Mouse (Mus musculus) urinary bladder, postnatal 14 days (tissue): ENCODE measurements around the gene Ppm1f.
"Not testable (repeated sequence)": the region's sequence is repeated elsewhere in the genome, so short reads cannot be mapped to it uniquely, and the experiment has no call there.

Source experiments
- DNase-seq: peaks from one replicate; pipeline ENCODE4 v3.0.0; 2021; ENCODE audit warnings: low spot score

The Ppm1f gene

DNA sequence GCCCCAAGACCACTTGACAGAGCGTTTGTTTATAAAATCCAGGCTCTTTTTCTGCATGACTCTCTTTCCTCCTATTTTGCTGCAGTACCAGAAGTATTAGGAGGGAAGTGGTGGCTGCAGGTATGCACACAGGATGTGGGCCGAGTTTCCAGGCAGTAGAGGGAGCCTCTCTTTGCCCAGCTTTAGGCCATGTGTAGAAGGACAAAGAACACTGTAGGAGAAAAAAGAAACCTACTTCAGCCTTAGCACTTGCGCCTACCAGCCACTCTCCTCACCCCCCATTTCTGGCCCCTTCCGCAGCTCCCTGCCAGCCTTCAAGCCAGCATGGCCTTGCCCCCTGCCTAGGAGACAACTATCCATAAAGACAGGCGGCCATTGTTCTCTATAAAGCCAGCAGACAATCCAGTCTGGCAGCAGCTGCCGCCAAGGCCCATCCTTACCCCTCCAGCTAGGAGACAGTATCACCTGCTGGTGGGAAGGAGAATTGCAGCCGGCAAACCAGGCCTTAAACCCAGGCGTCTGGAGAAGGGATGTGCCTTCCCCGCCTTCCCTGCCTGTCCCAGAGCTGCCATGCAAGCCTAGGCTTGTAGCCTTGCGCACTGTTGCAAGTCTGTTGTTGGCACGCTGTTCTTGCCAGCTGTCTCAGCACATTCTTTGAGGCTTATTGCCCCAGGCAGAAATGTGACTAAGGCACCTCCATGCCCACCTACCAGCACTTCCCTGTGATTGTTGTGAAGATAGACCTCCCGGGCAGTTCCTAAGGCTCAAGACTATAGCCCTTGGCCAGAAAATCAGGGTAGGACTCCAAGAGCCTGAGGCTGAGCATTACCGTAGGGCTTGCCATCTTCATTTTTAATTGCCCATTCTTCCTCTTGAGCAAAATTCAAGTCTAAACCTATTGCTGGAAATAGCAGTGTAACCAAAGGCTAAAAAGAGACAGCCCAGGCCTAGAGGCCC is 15.7 kb downstream of the Ppm1f start:
- peak; percentile 89 for DNase-seq

DNA sequence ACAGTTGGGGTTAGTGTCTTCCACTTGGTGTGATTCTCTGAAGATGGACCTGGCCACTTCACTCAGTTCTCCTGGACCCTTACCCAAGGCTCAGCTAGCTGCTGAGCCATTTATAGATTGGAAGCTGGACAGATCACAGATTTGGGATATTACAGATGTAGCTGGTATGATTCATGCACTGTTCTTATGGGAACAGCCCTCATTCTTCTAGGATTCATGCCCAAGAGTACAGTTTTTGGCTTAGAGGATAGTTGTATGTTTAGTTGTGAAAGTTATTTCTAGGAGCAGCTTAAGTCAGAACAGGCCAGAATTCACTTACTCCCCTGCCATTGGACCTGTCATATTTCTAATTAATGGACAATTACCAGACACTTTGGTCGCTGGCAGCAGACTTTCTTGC is 17.2 kb downstream of the Ppm1f start:
- DNase-seq, result no peak

DNA sequence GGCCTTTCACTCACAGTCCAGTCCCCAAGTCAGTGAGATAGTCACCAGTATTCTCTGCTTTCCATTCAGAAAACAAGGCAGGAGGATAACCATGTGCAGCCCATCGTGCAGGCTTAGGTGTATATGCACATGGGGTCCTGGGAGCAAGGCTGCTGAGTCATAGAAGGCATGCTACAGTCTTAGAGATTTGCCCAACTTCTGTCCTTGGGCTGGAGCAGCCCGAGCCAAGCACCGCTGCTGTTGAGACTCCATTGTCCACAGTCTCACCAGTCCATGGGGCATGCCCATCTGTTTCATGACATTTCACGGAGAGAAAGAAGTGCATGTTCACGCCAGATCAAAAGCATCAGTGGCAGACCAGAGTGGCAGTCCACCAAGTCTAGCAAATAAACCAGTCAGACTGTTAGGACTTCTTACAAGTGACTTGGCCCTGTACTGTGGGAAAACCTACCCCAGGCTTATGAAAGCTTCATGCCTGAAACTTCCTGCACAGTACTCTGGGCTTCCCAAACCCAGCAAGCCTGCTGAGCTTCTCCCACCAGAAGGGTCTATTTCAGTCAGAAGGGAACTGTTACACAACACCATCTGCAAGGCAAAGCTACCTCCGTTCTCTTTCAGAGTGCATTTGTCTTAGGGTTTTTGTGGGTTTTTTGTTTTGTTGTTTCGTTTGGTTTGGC is 22.3 kb downstream of the Ppm1f start:
- no peak for DNase-seq

DNA sequence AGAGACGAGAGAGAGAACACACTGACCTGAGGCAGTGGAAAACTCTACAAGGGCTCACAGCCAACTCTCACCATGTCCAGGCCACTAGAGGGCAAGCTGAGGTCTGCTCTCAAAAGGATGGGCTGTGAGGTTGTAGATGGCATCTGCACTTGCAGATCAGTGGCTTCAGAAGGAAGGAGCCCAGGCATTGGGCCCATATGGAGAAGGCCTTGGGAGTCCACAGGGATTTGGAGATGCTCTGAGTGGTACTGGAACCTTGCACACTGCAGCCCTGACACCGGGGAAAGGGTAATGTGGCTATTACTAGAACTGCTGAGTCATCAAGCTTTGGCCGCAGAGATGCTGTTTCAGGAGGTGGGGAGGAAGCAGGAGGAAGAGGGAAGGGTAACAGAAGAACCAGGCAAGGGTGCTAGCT is 24.8 kb downstream of the Ppm1f start:
- DNase-seq, result peak; percentile 47

DNA sequence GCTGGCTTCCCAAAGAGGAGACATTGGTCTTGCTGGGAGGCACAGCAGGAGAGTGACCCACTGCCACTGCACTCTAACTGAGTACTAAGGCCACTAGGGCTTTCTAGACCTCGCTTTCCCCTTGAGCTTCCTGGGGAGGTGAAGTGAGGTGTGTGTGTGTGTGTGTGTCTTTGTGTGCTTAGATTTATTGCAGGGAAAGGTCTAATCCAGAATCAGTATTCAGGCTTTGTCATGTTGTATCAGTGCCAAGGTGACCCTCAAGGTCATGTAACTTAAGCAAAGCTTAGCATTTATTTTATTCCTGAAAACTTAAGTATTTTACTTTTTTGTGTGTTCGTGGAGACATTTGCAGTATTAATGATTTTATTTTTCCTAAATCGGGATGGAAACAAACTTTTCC is 28.2 kb downstream of the Ppm1f start:
- DNase-seq, result no peak

DNA sequence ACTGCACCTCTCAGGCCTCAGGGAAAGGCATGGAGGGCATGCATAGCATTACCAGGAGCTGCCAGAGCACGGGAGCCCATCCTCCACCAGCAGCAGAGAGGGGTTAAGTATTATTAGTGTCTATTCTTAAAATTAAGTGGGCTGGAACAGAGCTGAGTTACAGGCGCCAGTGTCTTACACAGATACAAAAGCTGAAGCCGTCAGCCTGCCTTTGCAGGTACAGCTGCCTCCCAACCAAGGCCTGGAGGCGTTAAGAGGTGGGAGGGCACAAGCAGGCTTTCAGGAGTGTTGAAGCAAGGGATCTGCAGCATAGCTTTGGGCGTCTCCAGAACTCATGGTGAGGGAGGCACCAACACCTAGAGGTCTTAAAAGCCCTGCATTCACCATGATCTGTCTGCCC is 30.3 kb downstream of the Ppm1f start:
- no peak for DNase-seq

DNA sequence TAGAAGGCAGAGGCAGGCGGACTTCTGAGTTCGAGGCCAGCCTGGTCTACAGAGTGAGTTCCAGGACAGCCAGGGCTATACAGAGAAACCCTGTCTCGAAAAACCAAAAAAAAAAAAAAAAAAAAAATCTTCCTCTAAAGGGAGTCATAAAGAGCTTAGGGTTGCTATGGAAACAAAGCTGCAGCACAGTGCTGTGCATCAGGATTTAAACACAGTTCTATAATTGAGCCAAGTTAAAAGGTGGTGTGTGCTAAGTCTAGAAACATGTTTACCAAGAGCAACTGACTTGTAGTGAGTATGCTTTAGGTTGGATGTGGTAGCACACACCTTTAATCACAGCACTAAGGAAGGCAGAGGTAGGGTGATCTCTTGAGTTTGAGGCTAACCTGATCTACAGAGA is 32.6 kb downstream of the Ppm1f start:
- not testable (repeated sequence) for DNase-seq

DNA sequence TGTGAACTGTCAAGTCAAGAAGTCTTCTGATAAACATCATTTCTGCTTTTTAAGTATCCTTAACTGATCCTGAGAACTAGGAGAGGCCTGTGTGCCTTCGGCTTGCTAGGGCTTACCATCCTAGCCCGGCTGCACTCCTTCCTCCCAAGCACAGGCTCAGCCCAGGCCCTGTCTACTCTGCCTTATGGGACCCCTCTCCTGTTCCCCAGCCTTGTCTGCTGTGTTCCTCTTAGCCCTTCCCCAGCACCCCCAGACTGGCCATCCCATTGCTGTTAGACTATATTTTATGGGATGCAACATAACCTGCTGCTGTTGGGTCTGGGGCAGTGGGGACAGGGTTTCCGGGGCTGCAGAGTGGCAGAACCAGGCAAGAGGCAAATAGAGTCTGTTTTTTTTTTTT is 34.1 kb downstream of the Ppm1f start:
- DNase-seq, result no peak

DNA sequence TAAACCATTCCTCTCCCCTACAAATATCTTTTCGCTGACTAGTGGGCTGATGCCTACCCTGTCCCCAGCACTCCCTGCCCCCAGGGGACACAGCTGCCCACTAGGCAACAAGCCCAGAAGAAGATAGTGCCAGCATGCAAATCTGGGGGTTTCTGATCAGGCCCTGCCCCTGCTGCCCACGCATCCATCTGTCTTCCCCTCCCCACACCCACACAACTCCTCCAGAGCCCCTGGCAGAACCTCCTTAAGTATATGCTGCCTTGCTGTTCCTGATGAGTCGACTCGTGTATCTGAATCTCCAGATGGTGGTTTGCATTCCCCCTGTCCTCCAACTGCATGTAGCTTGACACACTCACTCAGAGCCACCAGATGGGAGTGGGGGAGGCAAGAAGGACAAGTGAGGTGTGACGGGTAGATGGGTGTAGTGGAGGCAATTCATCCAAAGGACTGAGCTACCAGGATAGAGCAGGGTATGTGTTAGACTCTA is 34.6 kb downstream of the Ppm1f start:
- no peak for DNase-seq

DNA sequence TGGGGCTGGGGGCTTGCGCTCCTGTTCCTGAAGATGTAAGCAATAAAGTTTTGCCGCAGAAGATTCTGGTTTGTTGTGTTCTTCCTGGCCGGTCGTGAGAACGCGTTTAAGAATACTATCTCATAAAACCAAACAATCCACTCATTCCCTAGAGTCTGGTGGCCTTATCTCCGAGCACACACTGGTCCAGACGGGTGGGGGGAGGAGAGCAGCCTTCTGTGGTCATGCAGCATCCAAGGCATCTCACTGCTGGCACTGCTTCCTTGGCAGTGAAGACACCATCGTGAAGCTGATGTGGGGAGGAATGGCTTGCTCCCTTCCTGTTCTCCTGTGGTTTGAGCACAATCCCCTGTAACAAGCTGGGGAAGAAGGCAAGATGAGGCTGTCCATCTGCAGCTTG is 43.3 kb downstream of the Ppm1f start:
- DNase-seq, result no peak

DNA sequence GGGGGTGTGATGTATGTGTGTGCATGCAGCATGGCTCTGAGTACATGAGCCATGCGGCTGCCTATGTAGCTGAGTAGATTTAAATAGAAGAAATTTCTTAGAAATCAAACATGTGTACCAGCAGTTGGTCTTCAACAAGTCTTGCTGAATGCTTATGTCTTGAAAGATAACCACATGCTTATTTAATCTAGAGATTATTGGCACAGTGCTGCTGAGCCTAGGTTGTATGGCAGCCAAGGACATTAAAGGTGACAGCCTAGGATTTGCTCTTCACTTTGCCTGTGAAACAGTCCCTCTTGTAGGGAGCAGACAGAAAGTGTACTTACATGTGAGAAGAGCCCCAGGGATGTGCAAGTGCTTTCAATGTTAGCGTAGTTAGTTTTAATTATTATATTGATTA is 44.8 kb downstream of the Ppm1f start:
- no peak for DNase-seq

DNA sequence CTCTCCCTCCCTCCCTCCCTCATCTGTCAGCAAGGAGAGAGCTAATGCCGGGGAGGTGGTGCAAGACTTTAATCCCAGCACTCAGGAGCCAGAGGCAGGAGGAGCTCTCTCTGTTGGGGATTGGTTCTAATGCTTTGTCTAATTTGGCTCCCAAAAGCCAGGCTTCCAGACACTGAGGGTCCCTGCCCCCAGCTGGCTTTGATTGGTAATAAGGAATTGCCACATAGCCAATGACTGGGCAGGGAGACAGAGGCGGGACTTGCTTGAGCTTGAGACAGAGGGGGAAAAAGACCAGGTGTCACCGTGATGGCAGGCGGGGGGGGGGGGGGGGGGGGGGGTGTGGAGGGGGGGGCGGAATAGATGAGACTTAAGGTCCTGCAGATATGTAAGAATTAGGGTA is 62.3 kb downstream of the Ppm1f start:
- no peak for DNase-seq

DNA sequence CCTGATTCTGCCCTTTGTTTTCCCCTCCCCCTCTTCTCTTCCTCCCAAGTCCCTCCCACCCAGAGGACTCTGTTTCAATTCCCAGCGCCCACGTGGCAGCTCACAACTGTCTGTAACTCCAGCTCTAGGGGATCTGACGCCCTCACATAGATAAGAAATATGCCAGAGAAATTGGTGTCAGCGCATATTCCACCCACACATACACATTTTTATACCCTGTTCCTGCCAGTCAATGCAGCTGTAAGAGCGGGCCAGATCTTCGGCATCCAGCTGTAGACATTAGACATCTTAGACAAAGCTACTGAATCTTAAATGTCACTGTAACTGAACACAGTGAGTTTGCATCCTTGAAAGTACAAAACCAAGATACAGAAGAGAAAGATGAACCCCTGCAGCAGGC is 63.6 kb downstream of the Ppm1f start:
- DNase-seq, result no peak

DNA sequence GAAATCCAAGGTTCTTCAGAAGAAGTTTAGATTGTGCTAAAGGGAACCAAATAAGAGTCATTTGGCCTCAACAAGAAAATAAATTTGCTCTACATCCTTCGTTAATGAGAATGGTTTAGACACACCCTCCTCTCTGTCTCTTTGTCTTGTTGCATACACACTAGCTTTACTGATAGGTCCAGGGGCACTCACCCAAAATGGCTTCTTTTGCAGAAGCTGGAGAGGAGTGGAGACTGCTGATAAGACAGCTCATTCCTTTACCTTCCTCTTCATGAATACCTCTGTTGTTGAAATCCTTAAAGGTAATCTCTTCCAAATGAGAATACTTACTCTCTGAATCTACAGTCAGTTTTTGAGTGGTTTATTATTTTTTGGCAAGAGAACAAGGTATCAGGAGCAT is 68.9 kb downstream of the Ppm1f start:
- no peak for DNase-seq

DNA sequence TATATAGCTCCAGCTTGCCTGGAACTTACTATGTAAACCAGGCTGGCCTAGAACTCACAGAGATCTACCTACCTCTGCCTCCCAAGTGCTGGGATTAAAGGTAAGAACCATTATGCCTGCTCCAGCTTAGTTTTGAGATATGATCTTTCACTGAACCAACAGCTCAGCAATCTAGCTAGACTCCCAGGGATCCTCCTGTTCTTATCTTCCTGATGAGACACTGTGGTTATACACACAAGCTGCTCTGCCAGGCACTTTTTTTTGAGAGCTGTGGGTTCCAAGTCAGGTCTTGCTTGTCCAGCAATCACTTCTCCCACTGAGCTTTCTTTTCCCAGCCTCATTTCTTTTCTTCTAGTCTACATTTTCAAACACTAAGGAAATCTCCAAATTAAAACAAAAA is 70.0 kb downstream of the Ppm1f start:
- no peak for DNase-seq
